Mouse (Mus musculus): ENCODE results near the gene Aup1. TPM values are rescaled to one million over a fixed set of nuclear protein-coding genes. Genes with fewer than 3 reads are reported as not detected.

Aup1 gene
- total RNA-seq, 2 experiments from 2014 or later: 212 to 242 TPM

- ATAC-seq (replicated peaks; ENCODE audit: low FRiP score, poor library complexity, severe bottlenecking): no peak
Measured at GRCm38 (mm10) chr6:83066441-83066840, 12.1 kb downstream of the Aup1 start.

- no peak for ATAC-seq (replicated peaks; ENCODE audit: low FRiP score, poor library complexity, severe bottlenecking)
Measured at GRCm38 (mm10) chr6:83068221-83068620, 13.9 kb downstream of the Aup1 start.

GRCm38 (mm10) chr6:83068706-83069487, 14.6 kb downstream of the Aup1 start:
- no peak for ATAC-seq (replicated peaks; ENCODE audit: low FRiP score, poor library complexity, severe bottlenecking)

- no peak for ATAC-seq (replicated peaks; ENCODE audit: low FRiP score, poor library complexity, severe bottlenecking)
Measured at GRCm38 (mm10) chr6:83069488-83070246, 15.3 kb downstream of the Aup1 start.

- no peak for ATAC-seq (replicated peaks; ENCODE audit: low FRiP score, poor library complexity, severe bottlenecking)
Measured at GRCm38 (mm10) chr6:83070247-83070310, 15.8 kb downstream of the Aup1 start, which contains the start of gene Tlx2. Gene Tlx2 (minus strand): TSS chr6:83070293.

GRCm38 (mm10) chr6:83070311-83071219, 16.2 kb downstream of the Aup1 start:
- no peak for ATAC-seq (replicated peaks; ENCODE audit: low FRiP score, poor library complexity, severe bottlenecking)

GRCm38 (mm10) chr6:83071220-83071619, 16.9 kb downstream of the Aup1 start:
- ATAC-seq (replicated peaks; ENCODE audit: low FRiP score, poor library complexity, severe bottlenecking): no peak

- ATAC-seq (replicated peaks; ENCODE audit: low FRiP score, poor library complexity, severe bottlenecking): no peak
Measured at GRCm38 (mm10) chr6:83074979-83075378, 20.7 kb downstream of the Aup1 start.

- ATAC-seq (replicated peaks; ENCODE audit: low FRiP score, poor library complexity, severe bottlenecking): peak; percentile 44
Measured at GRCm38 (mm10) chr6:83077630-83078323, 23.5 kb downstream of the Aup1 start, which contains the start of gene Pcgf1. Gene Pcgf1 (plus strand): TSS chr6:83077869.

GRCm38 (mm10) chr6:83078324-83078858, 24.1 kb downstream of the Aup1 start:
- ATAC-seq (replicated peaks; ENCODE audit: low FRiP score, poor library complexity, severe bottlenecking): peak; percentile 93

GRCm38 (mm10) chr6:83080210-83080609, 25.9 kb downstream of the Aup1 start:
- no peak for ATAC-seq (replicated peaks; ENCODE audit: low FRiP score, poor library complexity, severe bottlenecking)

- no peak for ATAC-seq (replicated peaks; ENCODE audit: low FRiP score, poor library complexity, severe bottlenecking)
Measured at GRCm38 (mm10) chr6:83083497-83083896, 29.2 kb downstream of the Aup1 start.

- no peak for ATAC-seq (replicated peaks; ENCODE audit: low FRiP score, poor library complexity, severe bottlenecking)
Measured at GRCm38 (mm10) chr6:83084477-83084876, 30.2 kb downstream of the Aup1 start.

- ATAC-seq (replicated peaks; ENCODE audit: low FRiP score, poor library complexity, severe bottlenecking): no peak
Measured at GRCm38 (mm10) chr6:83086121-83087035, 32.1 kb downstream of the Aup1 start, which contains the start of gene Lbx2. Gene Lbx2 (plus strand): TSS chr6:83086367.

- ATAC-seq (replicated peaks; ENCODE audit: low FRiP score, poor library complexity, severe bottlenecking): no peak
Measured at GRCm38 (mm10) chr6:83087205-83087925, 33.0 kb downstream of the Aup1 start.

GRCm38 (mm10) chr6:83087926-83088260, 33.6 kb downstream of the Aup1 start:
- ATAC-seq (replicated peaks; ENCODE audit: low FRiP score, poor library complexity, severe bottlenecking): no peak

GRCm38 (mm10) chr6:83092416-83093127, 38.3 kb downstream of the Aup1 start:
- no peak for ATAC-seq (replicated peaks; ENCODE audit: low FRiP score, poor library complexity, severe bottlenecking)

GRCm38 (mm10) chr6:83095968-83096367, 41.6 kb downstream of the Aup1 start:
- ATAC-seq (replicated peaks; ENCODE audit: low FRiP score, poor library complexity, severe bottlenecking): no peak

All from erythroblast, adult 5-6 weeks (primary cell).